ENCODE assay signal across 20 mouse cellular contexts in genomic region chr5:25536921-25537409, GRCm38 (mm10). TPM values are rescaled to one million over a fixed set of nuclear protein-coding genes. Genes with fewer than 3 reads are reported as not detected.
DNase-seq lines count a peak whose midpoint lies in the region; ATAC-seq lines count a peak whose summit lies in the region.
"Had no signal": no experiment of that assay in that cellular context is flagged by ENCODE, and none has a peak within 500 bp of the region (broad histone marks: within the 10 kb centered on the region; RNA-seq: fewer than 3 reads in every experiment).

No protein-coding gene starts in this region.

- DNase-seq in 3134 (ENCODE audit: extremely low read depth, insufficient read length, low spot score) (peak; percentile 30), 416B (ENCODE audit: low read depth) (peak; percentile 12)
- DNase-seq in brain, adult 2 months (ENCODE audit: low read depth, low spot score), result peak; percentile 29
- DNase-seq in liver, embryonic 13.5 days, result peak; percentile 35
- no peak for DNase-seq in ovary, postnatal 14 days (ENCODE audit: low spot score)
- no peak for DNase-seq in thymus, adult 18-20 months
- DNase-seq: cerebellum, adult 9-10 months; heart, adult 18-20 months; lung, postnatal 36 days; thymus, postnatal 36 days had no signal

- no peaks in the 10 kb centered on the region for H3K27me3 ChIP-seq in liver, embryonic 13.5 days
- H3K27me3 ChIP-seq in forebrain, embryonic 15.5 days, result no peaks in the 10 kb centered on the region
- H3K27me3 ChIP-seq: CH12.LX; kidney, embryonic 15.5 days; liver, embryonic 15.5 days; neural tube, embryonic 12.5 days had no signal

- no peaks in the 10 kb centered on the region for H3K36me3 ChIP-seq in liver, embryonic 13.5 days
- no peaks in the 10 kb centered on the region for H3K36me3 ChIP-seq in forebrain, embryonic 15.5 days
- H3K36me3 ChIP-seq: kidney, embryonic 15.5 days; limb, embryonic 10.5 days; liver, embryonic 15.5 days; midbrain, embryonic 10.5 days; neural tube, embryonic 12.5 days had no signal

- no peak overlapping the region for H3K4me2 ChIP-seq in liver, embryonic 13.5 days
- no peak overlapping the region for H3K4me2 ChIP-seq in forebrain, embryonic 15.5 days (replicated peaks)
- H3K4me2 ChIP-seq: kidney, embryonic 15.5 days; liver, embryonic 15.5 days; neural tube, embryonic 12.5 days had no signal

- 41% methylated on average over 6 of the region's 6 CpGs for WGBS in liver, embryonic 13.5 days (ENCODE audit: insufficient replicate concordance)
- 46% methylated on average over 6 of the region's 6 CpGs for WGBS in forebrain, embryonic 15.5 days

- no peaks in the 10 kb centered on the region for H3K9me3 ChIP-seq in liver, embryonic 13.5 days (replicated peaks)
- H3K9me3 ChIP-seq in forebrain, embryonic 15.5 days, result no peaks in the 10 kb centered on the region
- H3K9me3 ChIP-seq: kidney, embryonic 15.5 days; limb, embryonic 10.5 days; liver, embryonic 15.5 days; midbrain, embryonic 10.5 days; neural tube, embryonic 12.5 days had no signal

- H3K4me3 ChIP-seq in liver, embryonic 13.5 days (replicated peaks), result no peak overlapping the region
- H3K4me3 ChIP-seq in forebrain, embryonic 15.5 days, result no peak overlapping the region
- H3K4me3 ChIP-seq: kidney, embryonic 15.5 days; limb, embryonic 10.5 days; liver, embryonic 15.5 days; midbrain, embryonic 10.5 days; neural tube, embryonic 12.5 days had no signal

- 0 out of 2 replicates have a peak, but pooled peaks have one; percentile 35 for ATAC-seq in liver, embryonic 13.5 days (ENCODE audit: low read depth)
- ATAC-seq in CD4-positive, CD25-positive, alpha-beta regulatory T cell, adult 4 months, result no peak
- no peak for ATAC-seq in forebrain, embryonic 15.5 days (replicated peaks)

- no peak overlapping the region for H3K27ac ChIP-seq in liver, embryonic 13.5 days
- H3K27ac ChIP-seq in forebrain, embryonic 15.5 days (replicated peaks), result no peak overlapping the region
- H3K27ac ChIP-seq: kidney, embryonic 15.5 days; limb, embryonic 10.5 days; liver, embryonic 15.5 days; midbrain, embryonic 10.5 days; neural tube, embryonic 12.5 days had no signal

- no peak overlapping the region for H3K9ac ChIP-seq in liver, embryonic 13.5 days
- H3K9ac ChIP-seq in forebrain, embryonic 15.5 days (replicated peaks), result no peak overlapping the region
- H3K9ac ChIP-seq: kidney, embryonic 15.5 days; liver, embryonic 15.5 days; neural tube, embryonic 12.5 days had no signal

- peaks cover 23% of the 10 kb centered on the region for H3K4me1 ChIP-seq in liver, embryonic 13.5 days (replicated peaks)
- 0 out of 2 replicates have a peak, but pooled peaks cover 2% of the 10 kb centered on the region for H3K4me1 ChIP-seq in forebrain, embryonic 15.5 days
- H3K4me1 ChIP-seq: kidney, embryonic 15.5 days; neural tube, embryonic 12.5 days had no signal

RNA-seq across cellular contexts. Expression of gene Cct8l1, which starts 21.1 kb away (rescaled TPM):
- polyA plus RNA-seq in liver, embryonic 13.5 days (2015; fragmentation: Nextera tagmentation; extraction: Ambion mirVana), result not detected in 2 replicates
- polyA plus RNA-seq in CD4-positive, CD25-positive, alpha-beta regulatory T cell, adult 4 months (2017; shearing (Covaris generic)), result not detected
- 0.31 TPM in 1 of 2 replicates, not detected in the other for polyA plus RNA-seq in forebrain, embryonic 15.5 days (2015; fragmentation: Nextera tagmentation; extraction: Ambion mirVana)
- polyA plus RNA-seq: embryonic facial prominence, embryonic 14.5 days; hindbrain, embryonic 11.5 days; kidney, embryonic 15.5 days; limb, embryonic 10.5 days; midbrain, embryonic 10.5 days had no signal

RNA-seq across cellular contexts. Expression of gene Kmt2c, which starts 38.4 kb away (rescaled TPM):
- 5.6 and 6.3 TPM in 2 replicates for polyA plus RNA-seq in liver, embryonic 13.5 days (2015; fragmentation: Nextera tagmentation; extraction: Ambion mirVana)
- 10 to 100 TPM; 37.5 to 38.5 TPM for polyA plus RNA-seq in CD4-positive, CD25-positive, alpha-beta regulatory T cell, adult 4 months (2017; shearing (Covaris generic))
- 25.6 and 26.5 TPM in 2 replicates for polyA plus RNA-seq in forebrain, embryonic 15.5 days (2015; fragmentation: Nextera tagmentation; extraction: Ambion mirVana)

Comparison
In these comparisons a context has a peak if more than half of its experiments do, and no peak if none do; other contexts are left out.
1. DNase-seq: peak in 3134 (single experiment), 416B (single experiment), brain, adult 2 months (single experiment) and liver, embryonic 13.5 days (single experiment); none in ovary, postnatal 14 days (single experiment) and thymus, adult 18-20 months (0 of 2).